Mouse (Mus musculus) ovary, postnatal 36 days (tissue): ENCODE data around the gene Vmn1r38.
"Not testable (repeated sequence)": the region's sequence is repeated elsewhere in the genome, so short reads cannot be mapped to it uniquely, and the experiment has no call there.

ENCODE experiments used
- DNase-seq: peaks from one replicate; pipeline ENCODE4 v3.0.0; 2022; ENCODE audit warnings: low spot score, mixed read lengths

Gene Vmn1r38

GRCm38 (mm10) chr6:66782527-66782926 is at the start of gene Vmn1r38:
TSS of gene Vmn1r38 (minus strand) at chr6:66782627.
- DNase-seq = not testable (repeated sequence)

GRCm38 (mm10) chr6:66810509-66810908 is 28.1 kb upstream of the Vmn1r38 start, which contains the start of gene Vmn1r39:
TSS of gene Vmn1r39 (minus strand) at chr6:66810609.
- no peak for DNase-seq

- no peak for DNase-seq
These were observed 23.9 kb upstream of the Vmn1r38 start for GRCm38 (mm10) chr6:66806311-66806710.

- DNase-seq = no peak
These were observed 23.3 kb upstream of the Vmn1r38 start for GRCm38 (mm10) chr6:66805713-66806112.

GRCm38 (mm10) chr6:66729082-66729481 is 53.3 kb downstream of the Vmn1r38 start, which contains the start of gene Vmn1r37:
TSS of gene Vmn1r37 (plus strand) at chr6:66729382.
- DNase-seq = not testable (repeated sequence)
